Mouse (Mus musculus) midbrain, embryonic 14.5 days (tissue): ENCODE data around the gene Ccl9. TPM values are rescaled to one million over a fixed set of nuclear protein-coding genes. Genes with fewer than 3 reads are reported as not detected.

ENCODE experiments used
- ATAC-seq: fragments of 200-750 bp; cut with Nextera tagmentation; 2 replicates; pipeline ENCODE4 v1.8.0; 2017; ENCODE audit warnings: moderate number of reproducible peaks, moderate library complexity; ENCODE audit not compliant: low FRiP score, low TSS enrichment
- DNase-seq: peaks from one replicate; pipeline ENCODE4 v3.0.0-alpha.2; 2015
- H3K27ac ChIP-seq: fragments of 300-500 bp; sonication (generic); replicated peaks from 2 replicates; pipeline ENCODE4 v1.5.1; 2014; ENCODE audit warnings: mild to moderate bottlenecking, low read depth, low read length, moderate library complexity
- H3K27me3 ChIP-seq: fragments of 300-500 bp; sonication (generic); 2 replicates; pipeline ENCODE4 v1.6.1; 2014; ENCODE audit warnings: low read length, control low read depth, mixed read lengths; ENCODE audit not compliant: control insufficient read depth, insufficient read depth
- H3K36me3 ChIP-seq: fragments of 300-500 bp; sonication (generic); 2 replicates; pipeline ENCODE4 v1.6.1; 2014; ENCODE audit warnings: low read length, control low read depth; ENCODE audit not compliant: control insufficient read depth, insufficient read depth
- H3K4me1 ChIP-seq: fragments of 300-500 bp; sonication (generic); 2 replicates; pipeline ENCODE4 v1.6.1; 2014; ENCODE audit warnings: mild to moderate bottlenecking, antibody characterized with exemption, low read length, control low read depth; ENCODE audit not compliant: control insufficient read depth, insufficient read depth
- H3K4me2 ChIP-seq: fragments of 300-500 bp; sonication (generic); 2 replicates; pipeline ENCODE4 v1.6.1; 2014; ENCODE audit warnings: mild to moderate bottlenecking, low read length, moderate library complexity
- H3K4me3 ChIP-seq: fragments of 300-500 bp; sonication (generic); replicated peaks from 2 replicates; pipeline ENCODE4 v1.5.1; 2014; ENCODE audit warnings: low read depth, low read length
- H3K9ac ChIP-seq: fragments of 300-500 bp; sonication (generic); replicated peaks from 2 replicates; pipeline ENCODE4 v1.6.1; 2014; ENCODE audit warnings: mild to moderate bottlenecking, low read length, moderate library complexity
- H3K9me3 ChIP-seq: fragments of 300-500 bp; sonication (generic); 2 replicates; pipeline ENCODE4 v1.6.1; 2016; ENCODE audit warnings: low read length, control low read depth, mixed read lengths; ENCODE audit not compliant: control insufficient read depth
- WGBS: fragments of 180-500 bp; shearing (Covaris S2); extraction: QIAGEN DNeasy Blood & Tissue Kit; methylation state at CpG from one replicate; pipeline ENCODE4 v1.1.7; 2014; 5-methylcytosine and 5-hydroxymethylcytosine counted together
- polyA plus RNA-seq: library from polyadenylated mRNA; unstranded; fragments of >200 nt; fragmentation: Nextera tagmentation; extraction: Ambion mirVana; gene quantifications from 2 replicates; pipeline ENCODE4 v1.2.1, GENCODE M21; 2014

Ccl9 gene
- polyA plus RNA-seq = 0.27 and 6.9 TPM in 2 replicates

- ATAC-seq (no peak), DNase-seq (no peak)
- no peak within 1 kb of the TSS for H3K4me3 ChIP-seq
- no peaks in the 10 kb centered on the region for H3K9me3 ChIP-seq
- no peaks in the 10 kb centered on the region for H3K27me3 ChIP-seq
- H3K27ac ChIP-seq = no peak within 1 kb of the TSS
- no peak within 1 kb of the TSS for H3K4me2 ChIP-seq
- WGBS = 48% methylated on average over 2 of the region's 2 CpGs
- H3K9ac ChIP-seq = no peak within 1 kb of the TSS
- H3K36me3 ChIP-seq = no peaks in the 10 kb centered on the region
- H3K4me1 ChIP-seq = no peaks in the 10 kb centered on the region
These were observed at the start of gene Ccl9 for GRCm38 (mm10) chr11:83578186-83578760. Gene Ccl9 (minus strand): TSS chr11:83578636.

GRCm38 (mm10) chr11:83623586-83623985 lies 45.1 kb upstream of the Ccl9 start:
- Histone ChIP-seq H3K4me2 (no peak overlapping the region), H3K36me3 (no peaks in the 10 kb centered on the region), H3K27ac (no peak overlapping the region), H3K4me3 (no peak overlapping the region), H3K9ac (no peak overlapping the region), H3K27me3 (no peaks in the 10 kb centered on the region), H3K9me3 (no peaks in the 10 kb centered on the region), H3K4me1 (no peaks in the 10 kb centered on the region)
- 89% methylated on average over 3 of the region's 3 CpGs for WGBS
- ATAC-seq (no peak), DNase-seq (no peak)

- H3K9ac ChIP-seq = no peak overlapping the region
- ATAC-seq = no peak
- no peak for DNase-seq
- 94% methylated on average over 1 of the region's 1 CpGs for WGBS
- H3K4me3 ChIP-seq = no peak overlapping the region
- no peak overlapping the region for H3K27ac ChIP-seq
- H3K4me2 ChIP-seq = no peak overlapping the region
- no peaks in the 10 kb centered on the region for H3K27me3 ChIP-seq
- no peaks in the 10 kb centered on the region for H3K4me1 ChIP-seq
- no peaks in the 10 kb centered on the region for H3K9me3 ChIP-seq
- no peaks in the 10 kb centered on the region for H3K36me3 ChIP-seq
These were observed 40.6 kb upstream of the Ccl9 start for GRCm38 (mm10) chr11:83619037-83619436.

GRCm38 (mm10) chr11:83618238-83618637 lies 39.8 kb upstream of the Ccl9 start:
- WGBS = 55% methylated on average over 5 of the region's 5 CpGs
- ATAC-seq (no peak), DNase-seq (no peak)
- H3K9ac ChIP-seq = no peak overlapping the region
- H3K9me3 ChIP-seq = no peaks in the 10 kb centered on the region
- H3K4me1 ChIP-seq = no peaks in the 10 kb centered on the region
- H3K27me3 ChIP-seq = no peaks in the 10 kb centered on the region
- no peak overlapping the region for H3K4me3 ChIP-seq
- no peaks in the 10 kb centered on the region for H3K36me3 ChIP-seq
- H3K27ac ChIP-seq = no peak overlapping the region
- H3K4me2 ChIP-seq = no peak overlapping the region

- WGBS = 94% methylated on average over 1 of the region's 1 CpGs
- H3K9ac ChIP-seq = no peak overlapping the region
- no peak overlapping the region for H3K4me2 ChIP-seq
- ATAC-seq (no peak), DNase-seq (no peak)
- H3K4me1 ChIP-seq = no peaks in the 10 kb centered on the region
- H3K4me3 ChIP-seq = no peak overlapping the region
- no peaks in the 10 kb centered on the region for H3K27me3 ChIP-seq
- H3K27ac ChIP-seq = no peak overlapping the region
- H3K9me3 ChIP-seq = no peaks in the 10 kb centered on the region
- no peaks in the 10 kb centered on the region for H3K36me3 ChIP-seq
These were observed 38.1 kb upstream of the Ccl9 start for GRCm38 (mm10) chr11:83616586-83616985.

- DNase-seq (no peak), ATAC-seq (no peak)
- Histone ChIP-seq H3K36me3 (no peaks in the 10 kb centered on the region), H3K27ac (no peak overlapping the region), H3K4me3 (no peak overlapping the region), H3K9ac (no peak overlapping the region), H3K4me2 (no peak overlapping the region), H3K27me3 (no peaks in the 10 kb centered on the region), H3K9me3 (no peaks in the 10 kb centered on the region), H3K4me1 (no peaks in the 10 kb centered on the region)
- 75% methylated on average over 2 of the region's 2 CpGs for WGBS
These were observed 32.5 kb upstream of the Ccl9 start for GRCm38 (mm10) chr11:83610900-83611299.

GRCm38 (mm10) chr11:83606396-83606795 lies 28.0 kb upstream of the Ccl9 start:
- Histone ChIP-seq H3K9ac (no peak overlapping the region), H3K27me3 (no peaks in the 10 kb centered on the region), H3K27ac (no peak overlapping the region), H3K9me3 (no peaks in the 10 kb centered on the region), H3K4me3 (no peak overlapping the region), H3K36me3 (no peaks in the 10 kb centered on the region), H3K4me1 (no peaks in the 10 kb centered on the region), H3K4me2 (no peak overlapping the region)
- 53% methylated on average over 1 of the region's 1 CpGs for WGBS
- DNase-seq (no peak), ATAC-seq (no peak)

GRCm38 (mm10) chr11:83605535-83605934 lies 27.1 kb upstream of the Ccl9 start:
- 92% methylated on average over 3 of the region's 3 CpGs for WGBS
- Histone ChIP-seq H3K27me3 (no peaks in the 10 kb centered on the region), H3K4me3 (no peak overlapping the region), H3K4me2 (no peak overlapping the region), H3K36me3 (no peaks in the 10 kb centered on the region), H3K9ac (no peak overlapping the region), H3K4me1 (no peaks in the 10 kb centered on the region), H3K9me3 (no peaks in the 10 kb centered on the region), H3K27ac (no peak overlapping the region)
- ATAC-seq = no peak
- no peak for DNase-seq

GRCm38 (mm10) chr11:83604698-83605097 lies 26.3 kb upstream of the Ccl9 start:
- Histone ChIP-seq H3K27ac (no peak overlapping the region), H3K9me3 (no peaks in the 10 kb centered on the region), H3K27me3 (no peaks in the 10 kb centered on the region), H3K4me3 (no peak overlapping the region), H3K4me2 (no peak overlapping the region), H3K36me3 (no peaks in the 10 kb centered on the region), H3K4me1 (no peaks in the 10 kb centered on the region), H3K9ac (no peak overlapping the region)
- 89% methylated on average over 4 of the region's 4 CpGs for WGBS
- no peak for ATAC-seq
- no peak for DNase-seq
